Mouse (Mus musculus): ENCODE data around the gene Kdm2b.

The Kdm2b gene

DNA sequence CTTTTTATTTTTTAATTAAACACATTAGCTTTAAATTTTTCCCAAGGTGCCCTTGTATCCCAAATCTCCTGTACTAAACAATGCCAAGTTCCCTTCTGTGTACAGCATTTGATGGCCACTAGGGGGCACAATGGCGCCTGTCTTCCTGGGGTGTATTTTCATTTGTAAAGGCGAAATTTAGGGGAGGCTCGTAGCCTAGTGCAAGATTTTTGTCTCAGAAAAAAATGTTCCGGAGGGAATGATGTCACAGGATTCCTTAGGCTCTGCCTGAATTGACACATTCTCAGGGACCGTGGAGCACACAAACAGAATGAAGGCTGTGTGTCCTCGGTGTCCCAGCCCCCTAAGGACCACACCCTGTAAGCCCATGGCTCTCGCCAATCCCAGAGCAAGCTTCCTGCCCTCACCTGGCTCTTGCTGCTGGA lies 64.1 kb downstream of the Kdm2b start:
- DNase-seq (ENCODE audit: low spot score), result peak; percentile 78

DNA sequence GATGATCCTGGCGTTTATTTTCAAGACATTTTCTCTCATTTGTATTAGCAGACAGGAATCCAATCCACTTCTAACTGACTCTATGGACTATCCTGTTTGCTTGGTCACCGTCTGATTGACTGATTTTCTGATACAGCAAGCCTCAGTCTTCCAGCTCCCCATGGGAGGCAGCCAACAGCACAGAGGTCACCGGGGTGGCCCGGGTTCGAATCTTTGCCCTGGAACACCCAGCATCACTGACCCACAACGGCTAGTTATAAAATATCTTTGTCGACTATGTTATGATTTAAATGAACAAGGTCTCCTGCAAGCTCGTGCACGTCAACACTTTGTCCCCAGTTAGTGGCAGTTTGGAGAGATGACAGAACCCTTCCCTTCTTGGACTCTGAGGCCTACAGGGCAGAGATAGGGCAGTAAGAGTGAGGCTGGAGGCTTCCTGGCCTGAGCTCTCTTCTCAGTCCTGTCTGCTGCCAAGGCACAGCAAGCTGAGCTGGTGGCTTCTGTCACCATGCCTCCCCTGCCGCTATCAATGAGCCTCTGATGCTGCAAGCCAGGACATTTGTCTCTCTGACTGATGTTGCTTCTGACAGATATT lies 65.7 kb downstream of the Kdm2b start:
- DNase-seq (ENCODE audit: low spot score), result no peak

DNA sequence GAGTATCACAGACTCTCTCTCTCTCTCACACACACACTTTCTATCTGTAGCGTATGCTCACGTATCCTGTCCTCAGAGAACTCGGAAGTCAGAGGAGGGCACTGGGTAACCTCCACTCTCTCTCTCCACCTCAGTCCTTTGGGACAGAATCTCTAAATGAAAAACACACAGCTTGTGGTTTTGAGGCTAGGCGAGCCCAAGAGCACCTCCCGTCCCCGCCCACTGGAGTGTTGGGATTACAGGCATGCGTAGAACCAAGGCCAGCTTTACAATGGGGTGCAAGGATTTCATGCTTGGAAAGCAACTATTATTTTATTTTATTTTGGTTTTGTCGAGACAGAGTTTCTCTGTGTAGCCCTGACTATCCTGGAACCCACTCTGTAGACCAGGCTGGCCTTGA lies 67.7 kb downstream of the Kdm2b start:
- no peak for DNase-seq (ENCODE audit: low spot score)

DNA sequence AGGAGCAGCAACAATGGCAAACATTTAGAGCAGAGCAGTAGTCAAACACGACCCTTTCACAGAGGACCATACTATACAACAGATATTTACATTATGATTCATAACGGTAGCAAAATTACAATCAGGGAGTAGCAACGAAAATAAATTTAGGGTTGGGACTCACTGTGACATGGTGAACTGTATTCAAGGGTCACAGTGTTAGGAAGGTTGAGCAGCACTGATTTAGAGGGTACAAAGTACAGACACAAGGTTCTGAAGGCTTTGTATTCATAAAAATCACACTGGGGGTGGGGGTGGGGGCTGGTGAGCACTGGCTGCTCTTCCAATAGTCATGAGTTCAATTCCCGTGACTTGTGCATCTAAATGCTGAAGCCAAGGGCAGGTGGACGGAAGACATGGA lies 69.1 kb downstream of the Kdm2b start:
- no peak for DNase-seq (ENCODE audit: low spot score)

DNA sequence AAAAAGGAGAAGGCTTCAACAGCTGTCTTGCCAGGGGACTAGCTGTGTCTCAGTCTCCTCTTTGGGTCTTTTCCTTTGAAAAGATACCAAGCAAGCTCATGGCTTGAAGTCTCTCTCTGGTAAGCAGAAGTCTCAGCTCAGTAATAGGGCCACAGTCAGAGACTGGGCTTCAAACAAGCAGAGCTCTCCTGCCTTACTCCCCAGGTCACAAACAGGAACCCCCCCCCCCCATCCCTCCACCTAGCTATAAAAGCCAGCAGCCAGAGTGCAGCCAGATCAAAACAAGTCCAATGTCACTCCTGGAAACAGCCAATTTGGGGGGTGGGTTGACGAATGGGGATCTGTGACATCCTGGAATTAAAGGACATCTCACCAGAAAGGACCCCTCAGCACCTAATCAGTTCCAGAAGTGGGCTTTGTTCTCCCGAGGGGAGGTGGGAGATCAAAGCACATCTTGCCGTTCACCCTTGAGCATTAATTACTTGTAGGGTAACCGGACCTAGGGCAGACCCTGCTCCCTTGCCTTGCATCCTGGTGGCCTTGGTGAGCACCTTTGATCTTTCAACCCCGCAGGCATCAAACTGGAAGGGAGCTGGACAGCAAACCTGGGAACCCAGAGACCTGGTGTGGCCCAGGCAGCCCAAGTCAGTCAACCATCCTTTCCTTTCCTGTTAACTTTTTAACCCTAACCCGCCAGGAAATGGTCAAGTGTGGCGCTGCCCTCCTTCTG lies 71.5 kb downstream of the Kdm2b start:
- DNase-seq (ENCODE audit: low spot score), result peak; percentile 72

DNA sequence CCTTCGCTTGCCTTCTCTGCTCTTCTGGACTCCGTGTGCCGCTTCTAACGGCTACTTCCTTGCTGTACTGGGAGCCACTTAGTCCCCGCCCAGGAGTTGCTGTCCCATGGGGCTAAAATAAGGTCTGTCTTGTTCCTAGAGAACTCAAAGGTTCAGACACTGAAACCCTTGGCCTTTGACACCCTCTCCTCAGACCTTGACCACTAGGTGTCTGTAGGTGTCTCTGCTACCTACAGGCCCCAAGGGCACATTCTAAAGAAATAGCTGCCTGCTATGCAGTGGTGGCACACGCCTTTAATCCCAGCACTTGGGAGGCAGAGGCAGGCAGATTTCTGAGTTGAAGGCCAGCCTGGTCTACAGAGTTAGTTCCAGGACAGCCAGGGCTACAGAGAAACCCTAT lies 73.5 kb downstream of the Kdm2b start:
- no peak for DNase-seq (ENCODE audit: low spot score)

DNA sequence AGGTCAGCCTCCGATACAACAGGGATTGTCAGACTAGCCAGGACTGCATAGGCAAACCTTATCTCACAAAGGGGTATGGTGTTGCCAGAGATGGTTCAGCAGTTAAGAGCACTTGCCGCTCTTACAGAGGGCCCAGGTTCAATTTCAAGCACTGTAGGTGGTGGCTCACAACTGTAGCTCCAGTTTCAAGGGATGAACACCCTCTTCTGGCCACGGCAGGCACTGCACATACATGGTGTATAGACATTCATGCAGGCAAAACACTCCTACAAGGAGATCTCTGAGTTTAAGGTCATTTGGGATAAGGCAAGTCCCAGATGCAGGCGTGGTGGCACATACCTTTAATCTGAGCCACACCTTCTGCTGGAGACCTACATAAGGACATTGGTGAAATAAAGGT lies 76.8 kb downstream of the Kdm2b start:
- DNase-seq (ENCODE audit: low spot score), result no peak

DNA sequence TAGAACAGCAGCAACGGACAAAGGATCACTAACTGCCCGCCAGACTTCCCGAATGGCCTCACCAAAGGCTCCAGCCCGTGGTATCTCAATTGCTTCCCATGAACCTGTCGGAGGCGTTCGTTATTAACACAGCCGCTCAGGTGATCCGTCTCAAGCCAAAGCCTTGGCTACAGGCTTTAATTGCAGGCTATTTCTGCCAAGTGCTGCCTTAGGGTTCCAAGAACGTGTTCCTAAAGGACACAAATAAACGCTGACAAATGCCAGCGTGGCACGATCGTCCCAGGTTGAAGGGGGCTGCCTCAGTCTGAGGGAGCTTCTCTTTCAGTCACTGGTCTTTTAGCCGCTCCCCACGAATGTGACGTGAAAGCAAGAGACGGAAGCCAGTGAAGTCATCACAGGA lies 80.1 kb downstream of the Kdm2b start:
- DNase-seq (ENCODE audit: low spot score), result no peak

DNA sequence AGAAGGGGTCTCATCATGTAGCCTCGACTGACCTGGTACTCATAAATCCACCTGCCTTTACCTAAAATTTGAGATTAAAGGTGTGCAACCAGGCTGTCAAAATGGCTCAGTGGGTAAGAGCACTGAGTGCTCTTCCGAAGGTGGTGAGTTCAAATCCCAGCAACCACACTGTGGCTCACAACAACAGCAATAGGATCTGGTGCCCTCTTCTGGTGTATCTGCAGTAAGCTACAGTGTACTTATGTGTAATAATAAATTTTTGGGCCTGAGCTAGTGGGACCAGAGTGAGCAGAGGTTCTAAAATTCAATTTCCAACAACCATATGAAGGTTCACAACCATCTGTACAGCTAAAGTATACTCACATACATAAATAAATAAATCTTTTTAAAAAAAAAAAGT lies 81.6 kb downstream of the Kdm2b start:
- no peak for DNase-seq (ENCODE audit: low spot score)

DNA sequence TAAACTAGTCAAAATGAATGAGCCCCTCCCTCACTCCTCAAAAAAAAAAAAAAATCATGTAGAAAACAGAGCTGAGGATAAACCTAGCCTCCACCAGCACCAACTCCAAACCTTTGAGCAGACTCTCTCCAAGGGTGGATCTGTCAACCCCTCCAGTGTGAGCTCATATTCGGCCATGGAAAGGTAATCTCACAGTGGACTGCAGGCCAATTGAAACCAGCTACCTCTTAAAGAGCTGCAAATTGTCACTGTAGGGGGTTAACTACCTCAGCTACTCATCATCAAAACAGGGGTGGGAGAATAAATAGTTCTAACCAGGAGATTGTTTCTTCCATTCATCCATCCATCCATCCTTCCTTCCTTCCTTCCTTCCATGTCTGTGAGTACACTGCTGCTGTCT lies 82.4 kb downstream of the Kdm2b start:
- DNase-seq (ENCODE audit: low spot score), result no peak

DNA sequence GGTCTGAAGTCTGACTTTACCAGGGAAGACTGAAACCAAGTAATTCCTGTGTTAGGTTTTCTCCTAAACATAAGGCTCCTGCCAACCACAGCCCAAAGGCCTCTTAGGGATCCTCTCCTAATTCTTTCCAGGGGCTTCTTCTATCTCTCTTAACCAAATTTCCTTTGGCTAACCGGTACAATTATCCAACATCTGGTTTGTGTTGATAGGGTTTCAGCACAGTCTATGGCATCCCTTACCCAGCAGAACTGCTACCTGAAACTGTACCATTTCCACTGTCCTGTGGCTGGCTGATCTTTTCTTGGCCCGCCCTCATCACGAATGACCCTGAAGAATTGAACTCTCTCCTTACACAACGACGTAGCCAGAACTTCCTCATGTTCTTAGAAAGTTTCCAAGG lies 86.5 kb downstream of the Kdm2b start:
- no peak for DNase-seq (ENCODE audit: low spot score)

DNA sequence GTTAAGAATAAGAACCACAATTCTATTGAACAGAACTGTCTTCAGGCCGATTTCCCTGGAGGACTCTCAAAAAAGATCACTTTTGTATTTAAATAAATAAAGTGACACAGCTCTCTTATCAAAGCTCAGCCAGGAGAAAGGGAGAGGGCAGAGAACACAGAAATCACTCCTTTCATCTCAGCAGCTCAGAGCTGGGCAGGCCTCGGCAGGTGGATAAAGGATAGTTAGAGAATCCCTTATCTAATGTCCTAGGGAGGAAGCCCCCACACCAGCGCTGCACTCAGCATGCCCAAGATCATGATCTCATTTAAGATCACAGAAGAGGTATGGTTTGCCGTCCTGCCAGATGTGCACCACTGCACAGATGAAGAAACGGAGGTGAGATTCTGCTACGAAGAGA lies 87.4 kb downstream of the Kdm2b start:
- DNase-seq (ENCODE audit: low spot score), result no peak

DNA sequence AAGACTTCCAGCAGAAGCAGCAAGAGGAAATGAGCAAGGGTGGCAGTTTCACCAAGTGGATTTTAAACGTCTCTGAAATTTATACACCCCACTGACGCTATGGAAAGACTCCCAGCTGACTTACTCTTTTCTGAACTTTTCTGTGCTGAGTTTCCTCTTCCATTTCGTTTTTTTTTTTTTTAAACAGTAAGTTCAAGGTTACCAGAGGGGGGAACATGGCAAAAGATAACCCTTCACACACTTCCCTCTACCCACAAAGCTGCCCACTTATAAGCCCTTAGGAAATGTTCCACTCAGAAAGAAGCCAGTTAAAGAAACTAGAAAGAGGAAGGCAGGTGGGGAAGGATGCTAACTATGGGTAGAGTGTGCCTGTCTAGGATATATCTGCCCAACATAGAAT lies 88.0 kb downstream of the Kdm2b start:
- DNase-seq (ENCODE audit: low spot score), result no peak

DNA sequence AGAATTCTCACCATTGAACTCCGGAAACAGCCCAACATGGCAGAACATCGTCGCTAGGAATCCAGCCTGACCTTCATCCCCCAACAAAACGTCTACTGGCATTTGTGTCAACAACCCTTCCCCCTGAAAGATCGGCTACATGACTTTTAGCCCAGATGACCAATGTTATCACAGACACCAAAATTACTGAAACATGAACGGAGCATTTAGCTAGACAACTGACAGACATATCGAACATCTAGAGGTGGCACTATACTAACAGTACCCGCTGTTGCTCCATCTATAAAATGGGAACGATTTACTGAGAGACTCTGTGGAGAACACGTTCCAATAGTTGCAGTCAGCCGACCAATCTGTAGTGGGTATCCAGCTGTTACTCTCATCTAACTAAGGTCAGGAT lies 88.4 kb downstream of the Kdm2b start:
- no peak for DNase-seq (ENCODE audit: low spot score)

DNA sequence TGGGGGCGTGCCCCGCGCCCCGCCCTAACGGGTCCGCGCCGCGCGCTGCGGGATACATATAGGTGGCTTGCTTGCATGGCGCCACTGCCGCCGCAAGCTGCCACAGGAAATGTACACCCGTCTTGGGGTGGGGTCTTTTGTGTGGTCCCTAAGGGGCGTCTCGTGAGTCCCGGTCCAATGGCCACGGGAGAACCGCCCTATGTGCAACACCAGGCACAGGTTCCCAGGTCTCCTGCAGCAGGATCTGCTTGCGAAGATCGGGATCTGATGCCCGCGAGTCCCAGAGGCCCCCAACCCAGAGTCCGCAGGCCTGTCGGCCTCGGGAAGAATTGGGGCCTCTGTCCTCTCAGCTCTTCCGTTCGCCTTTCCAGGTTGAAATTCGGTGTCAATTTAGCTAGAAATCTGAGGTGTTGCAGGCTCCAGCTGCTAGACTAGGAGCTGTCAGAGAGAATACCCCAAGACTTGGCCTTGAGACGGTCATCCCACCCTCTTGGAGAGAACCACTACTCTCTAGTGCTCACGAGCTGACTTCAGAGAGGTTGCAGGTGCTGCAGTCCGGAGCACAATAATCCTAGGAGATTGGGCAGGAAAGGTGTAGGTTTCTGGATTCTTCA lies 89.0 kb downstream of the Kdm2b start:
- peak; percentile 20 for DNase-seq (ENCODE audit: low spot score)

DNA sequence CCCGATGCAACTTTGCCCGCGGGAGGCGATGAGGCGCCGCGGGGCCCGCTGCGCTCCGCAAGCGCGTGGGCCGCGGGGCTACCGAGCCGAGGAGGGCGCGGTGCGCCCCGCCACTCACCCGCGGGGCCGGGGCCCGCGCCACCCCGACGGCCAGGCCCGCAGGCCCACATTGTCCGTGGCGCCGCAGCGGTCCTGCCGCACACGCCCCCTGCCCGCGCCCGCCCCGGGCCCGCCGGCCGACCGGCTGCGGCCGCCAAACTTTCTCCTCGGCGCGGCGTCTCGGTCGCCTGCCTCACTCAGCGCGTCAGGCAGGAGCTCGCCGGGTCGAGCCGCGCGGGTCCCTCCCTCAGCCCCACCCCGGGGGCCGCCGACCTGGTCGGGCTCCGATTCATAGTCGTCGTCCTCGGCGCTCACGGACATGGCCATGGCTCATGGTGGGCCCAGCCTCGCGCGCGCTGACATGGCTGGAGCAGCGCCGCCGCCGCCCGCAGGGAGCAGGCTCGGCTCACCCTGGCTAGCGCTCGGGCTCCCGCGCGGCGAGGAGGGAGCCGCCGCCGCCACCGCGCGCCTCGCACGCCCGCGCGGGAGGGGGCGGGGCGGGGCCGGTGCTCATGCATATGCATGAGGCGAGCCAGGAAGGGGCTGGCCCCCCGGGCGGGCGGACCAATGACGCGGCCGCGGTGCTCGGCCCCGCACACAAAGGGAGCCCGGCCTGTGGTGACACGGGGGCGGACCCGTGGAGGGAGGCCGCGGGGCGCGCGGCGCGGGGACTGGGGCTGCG lies 89.7 kb downstream of the Kdm2b start:
- DNase-seq (ENCODE audit: low spot score), result peak; percentile 88

DNA sequence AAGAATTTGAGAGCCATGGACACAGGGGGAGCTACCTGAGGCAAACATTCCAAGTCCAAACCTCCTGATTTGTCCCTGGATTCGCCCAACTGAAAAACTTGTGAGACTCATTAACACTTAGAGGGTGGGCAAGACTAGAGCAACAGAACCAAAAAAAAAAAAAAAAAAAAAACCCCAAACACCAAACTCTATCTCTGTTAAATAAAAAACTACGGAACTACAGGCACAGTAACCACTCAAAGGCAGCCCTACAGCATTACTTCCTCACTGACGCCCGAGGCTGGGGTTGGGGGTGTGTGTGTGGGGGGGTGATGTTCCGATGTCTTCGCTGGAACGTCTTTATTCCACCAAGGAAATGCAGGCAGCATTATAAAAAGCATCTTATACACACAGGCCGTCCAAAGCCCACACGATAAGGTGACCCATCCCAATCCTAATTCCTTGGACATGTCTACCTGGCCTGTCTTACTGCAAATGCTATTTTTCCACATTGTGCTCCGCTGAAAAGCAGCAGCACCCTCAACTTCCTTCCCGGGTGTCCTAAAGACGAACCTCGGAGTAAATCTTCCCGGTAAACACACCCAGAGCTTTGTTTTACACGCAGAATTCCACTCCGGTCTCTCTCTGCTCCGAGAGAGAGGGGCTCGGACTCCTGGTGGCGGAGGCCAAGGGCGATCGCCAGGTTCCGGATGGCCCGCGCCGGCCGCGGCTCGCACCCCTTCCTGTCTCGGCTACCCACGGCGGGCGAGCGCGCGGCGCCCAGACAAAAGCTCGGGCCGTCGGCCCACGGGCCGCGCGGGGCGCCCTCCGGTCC lies 90.5 kb downstream of the Kdm2b start:
- DNase-seq (ENCODE audit: low spot score), result peak; percentile 21

DNA sequence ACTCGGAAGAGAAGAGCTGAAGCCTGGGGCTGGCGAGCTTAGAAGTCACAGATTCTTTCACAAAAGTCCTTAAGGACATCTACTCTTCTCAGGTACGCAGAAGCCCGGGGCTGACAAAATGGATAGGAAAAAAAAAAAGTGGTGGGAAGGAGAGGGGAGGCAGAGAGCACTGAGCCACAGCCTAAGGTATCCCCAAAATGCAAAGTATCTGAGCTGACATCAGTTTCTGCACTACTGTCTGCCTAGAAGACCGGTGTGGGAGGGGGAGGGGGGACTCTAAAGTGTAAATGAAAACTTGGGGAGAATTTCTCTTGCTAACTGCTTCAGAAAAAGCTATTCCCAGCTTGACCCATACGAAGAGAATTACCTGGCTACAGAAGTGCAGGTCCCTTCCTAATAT lies 91.5 kb downstream of the Kdm2b start:
- no peak for DNase-seq (ENCODE audit: low spot score)

DNA sequence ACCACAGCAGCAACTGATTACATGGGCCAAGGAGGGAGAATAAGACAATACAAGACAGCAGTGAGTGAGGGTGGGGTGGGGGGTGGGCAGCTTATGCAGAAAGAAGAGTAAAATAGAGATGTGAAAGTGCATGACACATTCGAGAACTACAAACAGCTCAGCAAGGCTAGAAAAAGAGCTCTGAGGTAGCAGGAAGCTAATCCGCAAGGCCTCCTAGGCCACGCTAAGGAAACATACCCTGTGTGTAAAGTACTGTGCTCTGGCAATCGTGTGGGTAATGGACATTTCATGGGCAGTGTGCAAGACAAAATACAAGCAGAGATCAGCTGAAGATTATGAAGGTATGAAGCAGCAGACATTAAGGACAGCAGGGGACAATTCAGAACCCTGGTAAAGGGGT lies 94.8 kb downstream of the Kdm2b start:
- DNase-seq (ENCODE audit: low spot score), result no peak

DNA sequence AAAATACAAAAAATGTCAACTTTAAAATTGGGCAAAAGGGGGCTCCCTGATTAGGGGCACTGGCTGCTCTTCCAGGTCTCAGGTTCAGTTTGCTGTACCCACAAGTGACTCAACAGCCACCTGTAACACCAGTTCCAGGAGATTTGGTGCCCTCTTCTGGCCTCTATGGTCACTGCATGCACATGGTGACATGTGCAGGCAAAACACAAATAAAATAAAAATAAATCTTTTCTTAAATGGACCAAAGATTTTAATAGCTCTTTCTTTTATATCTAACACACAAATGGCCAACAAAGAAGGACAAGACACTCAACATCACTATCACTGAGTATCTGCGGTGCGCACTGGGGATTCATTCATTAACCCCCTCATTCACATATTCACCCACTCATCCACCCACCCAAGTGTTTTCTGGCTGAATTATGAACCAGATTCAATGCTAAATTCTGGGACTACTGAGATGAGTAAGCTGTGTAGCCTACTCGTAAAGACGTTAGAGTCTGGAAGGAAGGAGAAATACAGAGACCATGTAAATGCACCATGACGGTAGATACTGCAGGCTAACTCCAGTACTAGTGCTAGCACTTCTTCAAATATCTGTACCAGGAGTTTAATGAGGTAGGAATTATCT lies 95.5 kb downstream of the Kdm2b start:
- peak; percentile 56 for DNase-seq (ENCODE audit: low spot score)

DNA sequence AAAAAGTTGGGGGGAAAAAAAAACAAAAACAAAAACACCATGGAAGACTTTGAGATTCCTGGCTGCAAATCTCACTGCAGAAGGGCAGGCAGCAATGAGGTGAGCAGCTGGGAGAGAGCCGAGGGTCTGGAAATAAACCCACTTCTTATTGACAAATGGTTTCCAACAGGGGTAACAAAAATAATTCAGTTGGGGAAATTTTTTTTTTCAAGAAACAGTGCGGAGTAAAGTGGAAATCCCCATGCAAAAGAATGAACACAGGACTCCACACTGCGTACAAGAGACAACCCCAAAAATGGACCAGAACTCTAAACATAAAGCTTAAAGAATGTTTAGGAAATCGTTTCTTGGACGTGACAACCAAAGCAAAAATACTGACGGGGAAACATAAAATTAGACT lies 96.4 kb downstream of the Kdm2b start:
- DNase-seq (ENCODE audit: low spot score), result no peak

DNA sequence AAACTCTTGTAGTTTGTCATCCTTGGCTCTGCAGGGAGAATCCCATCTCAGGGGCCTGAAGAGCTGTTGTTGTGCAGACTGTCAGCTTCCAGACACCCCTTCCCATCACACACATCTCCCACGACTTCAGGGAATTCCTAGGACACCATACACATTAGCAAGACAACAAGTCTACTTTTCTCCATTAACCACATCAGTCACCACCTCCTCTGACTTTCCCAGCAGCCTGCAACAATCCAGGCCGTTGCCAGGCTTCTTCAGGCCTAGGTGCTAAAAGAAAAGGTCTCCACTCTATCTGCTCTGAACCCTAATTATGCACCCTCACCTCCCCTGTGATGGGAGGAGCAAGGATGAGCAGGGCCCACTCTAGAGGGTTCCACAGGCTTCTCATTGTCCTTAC lies 99.2 kb downstream of the Kdm2b start:
- no peak for DNase-seq (ENCODE audit: low spot score)
